Mouse (Mus musculus): ENCODE data around the gene Ankrd1.

GRCm38 (mm10) chr19:36150241-36151007 lies 30.5 kb upstream of the Ankrd1 start:
- TF ChIP-seq SMC3 (IDR thresholded peaks at IDR 0.05; ENCODE audit: low read depth, low read length) (no peak), ZMIZ1 (IDR thresholded peaks at IDR 0.05; ENCODE audit: low read depth, low read length) (no peak), POLR2A (IDR thresholded peaks at IDR 0.05; ENCODE audit: low read depth, low read length) (no peak), POLR2AphosphoS2 (IDR thresholded peaks at IDR 0.05; ENCODE audit: low read depth, low read length) (no peak), CHD2 (IDR thresholded peaks at IDR 0.05; ENCODE audit: low read length) (no peak)
